Mouse (Mus musculus): ENCODE measurements around the gene Chrm1.
A peak's percentile ranks its signal among the peaks of the same experiment; 100 is the strongest.

The Chrm1 gene

DNA sequence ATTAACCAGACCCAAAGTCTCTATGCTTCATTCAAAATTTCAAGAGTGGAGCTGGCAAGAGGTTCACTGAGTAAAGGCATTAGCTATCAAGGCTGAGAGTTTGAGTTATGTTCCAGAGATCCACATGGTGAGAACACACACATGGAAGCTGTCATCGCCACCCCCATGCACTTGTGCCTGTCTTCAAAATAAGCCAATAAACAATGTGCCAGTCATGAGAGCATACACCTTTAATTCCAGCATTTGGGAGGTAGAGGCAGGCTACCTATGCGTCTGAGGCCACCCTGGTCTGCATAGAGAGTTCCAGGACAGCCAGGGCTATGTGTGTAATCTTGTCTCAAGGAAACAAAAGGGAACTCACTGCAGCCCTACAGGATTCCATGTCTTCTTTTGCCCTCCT is 20.0 kb downstream of the Chrm1 start:
- no peak for DNase-seq (ENCODE audit: low spot score in 2 of 2)

DNA sequence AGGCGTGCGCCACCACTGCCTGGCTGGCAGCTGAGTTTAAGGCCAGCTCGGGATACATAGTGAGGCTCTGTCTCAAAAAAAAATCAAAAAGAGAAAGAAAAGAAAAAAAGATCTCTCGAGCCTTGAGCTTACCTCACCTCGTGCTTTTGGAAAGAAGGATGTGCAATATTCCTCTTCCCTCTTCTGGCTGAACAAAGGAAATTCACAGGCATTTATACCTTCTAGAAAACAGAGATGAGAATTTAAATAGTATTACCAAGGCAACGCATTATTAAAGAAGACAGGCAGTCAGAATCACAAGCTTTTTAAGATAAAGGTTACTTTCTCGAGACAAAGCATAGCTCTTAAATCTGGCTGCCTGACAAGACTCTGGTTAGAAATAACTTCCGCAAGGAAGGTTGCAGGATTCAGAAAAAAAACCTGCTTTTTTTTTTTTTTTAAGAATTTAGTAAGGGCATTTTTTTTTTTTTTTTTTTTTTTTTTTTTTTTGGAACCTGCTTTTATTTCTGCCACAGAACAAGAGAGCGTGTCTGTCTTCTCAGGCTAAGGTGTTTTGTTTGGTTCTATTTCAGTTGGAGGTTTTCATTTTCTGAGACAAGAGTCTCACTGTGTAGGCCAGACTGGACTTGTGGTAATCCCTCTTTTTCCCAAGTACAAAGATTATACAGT is 28.4 kb downstream of the Chrm1 start:
- no peak for DNase-seq (ENCODE audit: low spot score in 2 of 2)

DNA sequence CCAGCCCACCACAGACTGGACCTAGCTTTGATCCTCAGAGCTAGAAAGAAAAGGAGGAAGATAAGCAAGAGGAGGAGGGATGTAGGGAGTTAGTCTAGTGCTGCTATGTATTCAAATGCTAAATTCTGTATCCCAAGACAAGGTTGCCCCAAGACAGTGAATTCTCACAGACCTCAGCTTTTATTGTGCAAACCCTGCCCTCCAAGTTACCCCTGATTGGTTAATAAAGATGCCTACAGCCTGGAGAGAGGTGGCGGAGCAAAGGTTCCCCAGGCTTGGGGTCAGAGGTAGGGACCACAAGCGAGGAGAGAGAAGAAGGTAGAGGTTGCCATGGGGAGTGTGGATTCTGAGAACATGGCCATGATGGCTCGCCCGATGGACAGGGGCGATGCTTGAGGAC is 29.2 kb downstream of the Chrm1 start:
- DNase-seq (ENCODE audit: low spot score in 2 of 2): no peak

DNA sequence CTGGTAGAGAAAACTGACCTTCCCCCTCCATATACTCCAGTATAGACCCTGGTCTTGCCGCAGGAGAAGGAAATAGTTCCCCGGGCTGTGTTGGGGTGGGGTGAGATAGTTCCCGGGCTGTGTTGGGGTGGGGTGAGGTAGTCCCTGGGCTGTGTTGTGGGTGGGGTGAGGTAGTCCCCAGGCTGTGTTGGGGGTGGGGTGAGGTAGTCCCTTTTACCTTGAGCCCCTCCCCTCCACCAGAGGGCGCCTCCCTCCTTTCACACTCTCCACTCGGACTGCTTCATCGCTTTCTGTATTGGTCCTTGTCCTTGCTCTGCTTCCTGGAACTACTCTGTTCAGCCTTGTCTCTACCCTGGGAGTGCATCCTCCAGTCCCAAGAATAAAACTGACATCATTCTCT is 31.7 kb downstream of the Chrm1 start:
- no peak for DNase-seq (ENCODE audit: low spot score in 2 of 2)

DNA sequence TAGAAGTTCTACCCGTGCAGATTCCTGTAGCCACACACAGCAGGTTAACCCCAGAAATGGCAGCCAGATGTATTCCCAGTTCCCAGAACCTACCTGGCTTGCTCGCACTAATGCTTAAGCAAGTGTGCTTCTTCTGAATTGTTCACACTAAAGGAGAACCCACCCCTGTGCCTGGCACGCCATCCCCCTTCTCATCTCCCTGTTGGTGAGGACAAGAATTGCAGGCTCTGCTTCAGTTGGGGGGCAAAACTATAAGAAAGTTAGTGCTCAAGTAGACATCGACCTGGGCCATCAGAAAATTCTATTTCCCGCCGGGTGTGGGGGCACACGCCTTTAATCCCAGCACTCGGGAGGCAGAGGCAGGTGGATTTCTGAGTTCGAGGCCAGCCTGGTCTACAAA is 36.1 kb downstream of the Chrm1 start:
- DNase-seq (ENCODE audit: low spot score in 2 of 2): no peak

DNA sequence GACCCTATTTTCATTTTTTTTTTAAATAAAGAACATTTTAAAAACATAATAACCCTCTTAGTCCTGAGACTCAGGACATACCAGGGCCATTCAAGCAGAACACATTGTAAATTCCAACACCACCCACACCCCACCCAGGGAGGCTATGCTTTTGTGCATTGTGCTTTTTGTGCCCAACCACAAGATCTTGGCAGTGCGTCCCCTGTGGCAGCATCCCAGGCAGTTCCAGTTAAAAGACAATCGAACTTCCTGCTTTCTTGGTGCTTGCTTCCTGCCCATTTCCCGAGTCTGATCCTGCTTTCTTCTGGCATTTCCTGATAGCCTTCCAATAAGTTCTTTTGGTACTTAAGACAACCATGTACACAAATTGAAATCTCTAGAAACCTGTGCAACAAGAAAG is 38.9 kb downstream of the Chrm1 start:
- DNase-seq (ENCODE audit: low spot score in 2 of 2): no peak

DNA sequence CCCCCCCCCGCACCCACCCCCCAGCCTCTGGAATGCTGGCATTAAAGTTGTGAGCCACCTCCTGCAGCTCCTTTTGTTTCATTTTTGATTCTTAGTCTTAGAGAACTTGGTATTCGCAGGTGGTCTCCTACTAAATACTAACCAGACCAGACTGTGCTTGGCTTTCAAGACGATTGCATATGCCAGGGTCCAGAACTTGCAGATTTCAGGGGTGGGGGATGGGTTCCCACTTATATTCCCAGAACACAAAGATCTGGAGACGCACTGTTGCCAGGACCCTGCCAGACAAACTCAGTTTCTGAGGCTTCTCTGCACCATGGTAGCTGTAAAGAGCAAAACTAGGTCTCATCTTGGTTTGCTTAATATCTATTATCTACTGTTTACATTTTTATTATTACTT is 40.0 kb downstream of the Chrm1 start:
- no peak for DNase-seq (ENCODE audit: low spot score in 2 of 2)

DNA sequence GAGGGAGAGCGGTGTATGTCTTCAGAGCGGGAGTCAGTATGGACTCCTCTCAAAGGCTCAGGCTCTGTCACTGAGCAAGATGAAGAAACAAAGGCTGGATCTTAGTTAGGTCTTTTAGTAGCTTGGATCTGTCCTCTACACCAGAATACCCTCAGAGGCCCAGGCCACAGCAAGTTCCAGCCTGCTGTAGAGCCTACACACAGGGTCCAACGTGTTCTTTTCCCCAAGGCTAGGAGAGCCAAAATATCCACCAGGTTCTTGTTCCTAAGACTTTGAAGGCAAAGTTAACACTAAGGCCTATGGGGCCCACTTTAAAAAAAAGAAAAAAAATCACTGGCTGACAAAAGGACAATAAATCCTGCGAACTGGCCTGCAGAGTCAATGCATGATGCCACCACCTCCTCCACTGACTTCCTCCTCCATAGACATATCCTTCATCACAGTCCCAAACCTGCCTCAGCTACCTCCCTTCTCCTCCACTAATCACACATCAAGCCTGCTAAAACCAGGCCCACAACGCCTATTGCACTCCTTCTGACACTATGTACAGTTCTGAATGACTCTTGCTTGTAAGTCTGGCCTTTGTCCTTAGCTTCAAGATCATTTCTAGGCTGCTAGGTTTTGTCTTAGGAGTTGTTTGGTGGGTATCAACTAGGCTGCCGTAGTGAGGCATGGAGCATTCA is 41.6 kb downstream of the Chrm1 start:
- DNase-seq (ENCODE audit: low spot score in 2 of 2): no peak

DNA sequence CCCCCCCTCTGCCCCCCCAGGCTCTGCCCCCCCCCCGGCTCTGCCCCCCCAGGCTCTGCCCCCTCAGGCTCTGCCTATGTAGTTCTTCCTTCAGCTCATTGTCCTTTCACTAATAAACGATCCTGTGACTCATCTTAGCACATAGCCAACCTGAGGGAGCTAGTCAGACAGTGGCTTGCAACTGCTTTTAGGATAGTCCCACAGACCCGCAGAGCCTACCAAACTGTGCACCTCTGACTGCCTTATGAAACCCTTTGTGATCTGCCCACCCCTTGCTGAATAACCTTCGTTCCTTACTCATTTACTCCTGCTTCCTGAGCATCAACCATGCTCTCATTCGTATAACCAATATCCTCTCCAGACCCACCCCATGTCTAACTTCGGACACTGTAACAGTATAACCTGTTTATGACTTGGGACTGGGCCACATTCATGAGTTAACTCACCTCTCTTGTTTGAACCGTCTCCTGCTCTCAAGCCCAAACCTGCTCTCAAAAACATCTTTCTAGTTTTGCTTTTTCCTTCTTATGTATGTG is 42.6 kb downstream of the Chrm1 start:
- no peak for DNase-seq (ENCODE audit: low spot score in 2 of 2)

DNA sequence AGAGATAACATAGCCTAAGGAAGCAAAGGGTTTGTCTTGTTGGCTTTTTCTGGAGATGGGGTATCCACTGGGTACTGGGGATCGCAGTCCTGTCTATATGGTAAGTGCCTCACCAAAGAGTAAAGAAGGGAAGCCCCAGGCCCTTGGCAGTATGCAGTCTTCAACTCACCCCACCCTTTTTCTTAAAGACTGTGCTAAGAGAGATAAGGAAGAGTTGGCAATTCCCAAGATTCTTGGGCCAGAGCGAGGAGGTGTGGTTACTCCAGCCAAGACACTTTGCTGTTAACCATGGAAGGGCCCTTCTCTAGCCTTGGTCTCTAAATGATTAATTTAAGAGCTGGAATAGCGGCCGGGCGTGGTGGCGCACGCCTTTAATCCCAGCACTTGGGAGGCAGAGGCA is 43.3 kb downstream of the Chrm1 start:
- no peak for DNase-seq (ENCODE audit: low spot score in 2 of 2)

DNA sequence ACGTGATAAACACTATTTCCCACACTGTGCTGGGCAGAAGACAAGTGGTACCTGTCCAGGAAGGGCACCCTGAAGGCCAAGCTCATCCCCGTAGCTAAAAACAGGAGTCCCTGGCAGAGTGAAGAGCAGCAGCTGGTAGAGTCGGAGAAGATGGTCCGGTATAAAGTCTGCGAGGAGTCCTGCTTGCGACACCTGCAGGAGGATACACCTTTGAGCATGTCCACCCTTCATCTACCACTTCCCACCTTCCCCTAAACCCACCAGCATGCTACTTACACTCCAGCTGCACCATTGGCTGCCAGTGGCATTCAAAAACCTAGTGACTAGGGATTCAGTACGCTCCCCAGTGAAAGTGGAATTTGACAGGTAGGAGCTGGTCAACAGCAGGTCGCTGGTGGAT is 45.4 kb downstream of the Chrm1 start:
- no peak for DNase-seq (ENCODE audit: low spot score in 2 of 2)

DNA sequence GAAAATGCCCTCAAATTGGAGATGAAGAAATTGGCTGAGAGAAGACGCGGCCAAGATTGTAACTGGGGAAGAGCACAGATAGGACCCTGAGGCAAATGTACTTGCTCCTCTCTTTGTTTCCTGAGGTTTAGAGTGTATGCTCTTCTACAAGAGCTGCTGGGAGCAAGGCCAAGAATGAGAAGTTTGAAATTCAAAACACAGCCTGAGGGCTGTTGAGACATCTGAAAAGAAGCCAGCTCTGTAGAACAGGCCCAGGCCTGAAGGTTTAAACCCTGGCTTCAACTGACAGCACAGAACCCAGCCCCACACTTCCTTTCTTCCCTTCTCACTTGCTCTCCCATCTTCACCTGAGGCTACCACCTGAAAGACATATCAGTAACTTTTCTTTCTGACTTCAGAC is 46.5 kb downstream of the Chrm1 start:
- no peak for DNase-seq (ENCODE audit: low spot score in 2 of 2)

DNA sequence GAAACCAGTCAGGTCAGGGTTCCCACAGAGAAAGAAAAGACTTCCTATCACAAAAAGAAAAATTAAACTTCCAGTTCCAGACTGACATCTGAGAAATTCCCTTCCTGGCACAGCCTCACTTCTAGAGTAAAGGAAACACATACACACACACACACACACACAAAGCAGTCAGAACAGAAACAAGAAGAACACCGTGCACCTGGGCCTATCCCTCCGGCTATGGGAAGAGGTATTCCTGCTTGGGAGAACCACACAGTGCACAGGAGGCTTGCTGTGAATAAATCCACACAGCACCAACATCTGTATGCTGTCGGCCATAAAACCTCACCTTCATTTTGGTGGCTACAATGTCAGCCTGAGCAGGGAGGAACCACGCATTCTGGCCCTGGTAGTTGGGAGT is 47.9 kb downstream of the Chrm1 start:
- no peak for DNase-seq (ENCODE audit: low spot score in 2 of 2)

DNA sequence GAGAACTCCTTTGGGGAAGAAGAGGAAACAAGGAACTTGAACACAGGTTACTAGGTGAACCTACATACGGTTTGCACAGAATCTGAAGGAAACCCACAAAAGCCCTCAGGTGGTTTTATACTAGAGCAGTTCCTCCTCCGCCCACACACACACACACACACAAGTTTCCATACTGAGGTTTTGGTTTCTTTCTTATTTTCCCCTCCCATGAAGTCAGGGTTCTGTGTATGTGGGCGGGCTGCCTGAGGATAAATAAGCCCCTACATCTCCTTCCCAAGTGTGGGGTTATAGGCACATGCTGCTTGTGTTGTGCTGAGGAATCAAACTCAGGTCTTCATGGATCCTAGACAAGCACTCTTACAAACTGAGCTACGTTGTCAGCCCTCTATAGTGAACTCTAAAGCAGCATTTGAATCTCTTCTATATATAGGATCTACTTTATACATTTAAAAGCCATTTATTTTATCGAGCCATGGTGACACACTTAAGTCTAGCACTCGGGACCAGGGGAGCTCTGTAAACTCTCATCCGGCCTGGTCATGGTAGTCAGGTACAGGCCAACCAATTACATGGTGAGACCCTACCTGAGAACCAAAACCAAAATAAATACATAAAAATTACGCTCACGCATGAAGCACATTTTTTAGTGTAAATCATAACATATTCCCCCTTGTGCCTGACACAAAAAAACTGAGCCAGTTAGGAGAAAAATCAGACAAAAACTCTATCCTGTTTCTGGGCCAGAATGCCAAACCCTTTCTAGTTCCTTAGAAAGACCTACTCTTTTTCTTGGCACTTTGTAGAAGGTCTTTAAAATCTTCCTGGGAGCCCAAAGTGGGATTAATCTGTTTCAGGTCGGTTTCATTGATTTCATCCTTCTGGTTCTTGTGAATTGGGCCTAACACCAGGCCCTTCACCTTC is 48.6 kb downstream of the Chrm1 start:
- DNase-seq (ENCODE audit: low spot score in 2 of 2): no peak

DNA sequence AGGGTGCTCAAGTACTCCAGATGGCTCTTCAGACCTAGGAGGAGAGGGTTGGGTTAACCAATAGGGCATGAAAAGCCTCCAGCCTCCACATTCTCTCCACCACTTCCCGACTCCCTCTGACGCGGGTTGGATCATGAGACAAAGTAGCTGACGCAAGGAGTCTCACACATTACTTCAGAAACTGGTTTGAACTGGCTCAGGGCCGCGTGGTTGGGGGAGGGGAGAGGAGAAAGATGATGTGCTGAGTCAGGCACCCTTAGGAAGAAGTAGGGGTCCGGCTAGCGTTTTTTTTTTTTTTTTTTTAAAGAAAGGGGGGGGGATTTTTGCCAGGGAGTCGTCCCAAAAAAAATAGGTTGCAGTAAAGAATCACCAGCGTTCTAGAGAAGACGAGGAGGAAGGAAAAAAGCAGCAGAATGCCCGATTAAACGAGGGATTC is 49.3 kb downstream of the Chrm1 start:
- DNase-seq (ENCODE audit: low spot score in 2 of 2): peak; percentile 60 to 80

DNA sequence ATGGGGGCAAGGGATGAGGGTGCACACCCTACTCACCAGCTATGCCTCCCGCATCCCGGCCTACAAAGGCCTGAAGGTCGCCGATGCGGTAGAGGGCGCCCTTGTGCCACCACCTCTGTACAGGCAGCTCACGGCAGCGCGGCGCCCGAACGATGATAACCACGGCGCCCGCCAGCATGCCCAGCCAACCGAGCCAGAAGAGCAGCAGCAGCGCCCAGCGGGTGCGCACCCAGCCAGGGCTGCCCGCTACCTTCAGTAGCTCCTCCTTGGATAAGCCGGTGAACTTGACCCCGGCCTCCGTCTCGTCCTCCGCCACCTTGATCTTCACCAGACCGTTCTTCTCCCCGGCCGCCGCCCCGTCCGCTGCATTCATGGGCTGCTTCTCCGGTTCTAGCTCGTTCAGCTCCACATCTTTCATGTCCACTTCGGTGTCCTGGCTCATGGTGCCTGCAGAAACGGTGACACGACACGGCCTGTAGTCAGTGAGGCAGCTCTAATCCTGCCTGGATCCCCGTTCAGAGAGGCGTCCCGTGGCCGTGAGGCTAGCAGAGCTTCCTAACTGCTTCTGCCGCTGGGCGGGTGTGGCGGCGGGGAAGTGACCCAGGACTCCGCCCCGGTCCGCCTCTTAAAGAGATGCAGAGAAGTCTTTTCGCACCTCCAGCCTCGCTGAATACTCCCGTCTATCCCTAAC is 49.9 kb downstream of the Chrm1 start:
- peak; percentile 87 to 93 for DNase-seq (ENCODE audit: low spot score in 2 of 2)

DNA sequence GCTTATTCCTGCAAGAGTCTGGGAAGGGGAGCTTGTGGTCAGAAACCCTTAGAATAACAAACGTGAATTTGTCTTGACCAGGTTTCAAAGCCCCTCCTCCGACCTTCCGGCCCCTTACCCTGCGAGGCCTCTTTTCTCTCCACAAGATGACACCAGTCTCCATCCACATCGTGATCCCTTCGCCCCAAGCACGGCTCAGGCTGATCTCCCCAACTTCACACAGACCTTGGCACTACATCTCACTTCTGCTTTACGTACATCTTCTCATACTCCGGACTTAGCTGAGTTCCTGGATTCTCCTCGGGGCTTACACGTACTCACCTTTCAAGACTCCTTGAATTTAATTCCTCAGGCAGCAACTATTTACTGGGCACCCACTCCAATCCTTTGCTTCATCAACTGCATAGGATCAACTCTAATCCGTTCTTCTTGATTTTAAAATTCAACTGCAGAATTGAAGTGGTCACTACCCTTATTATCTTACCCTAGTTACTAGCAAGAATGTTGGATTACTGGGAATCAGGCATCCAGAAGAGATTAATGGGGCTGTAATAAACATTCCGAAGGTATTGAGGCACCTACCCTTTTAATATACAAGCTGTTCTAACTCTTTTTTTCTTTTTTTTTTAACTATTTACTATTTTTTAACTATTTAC is 50.5 kb downstream of the Chrm1 start:
- DNase-seq (ENCODE audit: low spot score in 2 of 2): no peak

DNA sequence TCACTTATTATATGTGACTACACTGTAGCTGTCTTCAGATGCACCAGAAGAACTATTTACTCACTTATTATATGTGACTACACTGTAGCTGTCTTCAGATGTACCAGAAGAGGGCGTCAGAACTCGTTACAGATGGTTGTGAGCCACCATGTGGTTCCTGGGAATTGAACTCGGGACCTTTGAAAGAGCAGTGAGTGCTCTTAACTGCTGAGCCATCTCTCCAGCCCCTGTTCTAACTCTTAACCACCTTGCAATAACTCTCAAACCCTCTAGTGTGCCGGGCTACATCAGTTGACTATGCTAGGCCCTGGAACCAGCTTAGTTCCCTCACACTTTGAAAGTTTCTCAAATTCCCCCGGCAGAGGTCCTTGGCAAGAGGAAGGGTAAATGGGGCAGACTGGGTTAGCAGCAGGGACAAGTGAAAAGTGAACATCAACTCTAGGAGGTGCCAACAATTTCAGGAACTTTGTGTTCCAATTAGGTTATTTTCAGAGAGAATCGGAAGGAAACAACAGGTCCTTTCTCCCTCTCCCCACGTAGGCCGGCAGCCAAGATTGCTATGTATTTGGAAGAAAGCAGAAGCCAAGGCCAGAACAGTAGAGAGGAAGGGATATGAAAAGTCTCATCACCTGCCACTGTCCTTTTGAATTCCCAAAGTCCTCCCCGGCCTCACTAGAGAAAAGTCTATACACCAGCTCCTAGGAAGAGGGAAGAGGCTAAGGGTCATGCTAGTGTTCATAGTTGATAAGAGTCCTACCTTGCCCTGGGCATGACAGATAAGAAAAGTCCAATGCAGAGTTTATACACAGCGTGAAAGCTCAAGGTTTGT is 51.3 kb downstream of the Chrm1 start:
- no peak for DNase-seq (ENCODE audit: low spot score in 2 of 2)

DNA sequence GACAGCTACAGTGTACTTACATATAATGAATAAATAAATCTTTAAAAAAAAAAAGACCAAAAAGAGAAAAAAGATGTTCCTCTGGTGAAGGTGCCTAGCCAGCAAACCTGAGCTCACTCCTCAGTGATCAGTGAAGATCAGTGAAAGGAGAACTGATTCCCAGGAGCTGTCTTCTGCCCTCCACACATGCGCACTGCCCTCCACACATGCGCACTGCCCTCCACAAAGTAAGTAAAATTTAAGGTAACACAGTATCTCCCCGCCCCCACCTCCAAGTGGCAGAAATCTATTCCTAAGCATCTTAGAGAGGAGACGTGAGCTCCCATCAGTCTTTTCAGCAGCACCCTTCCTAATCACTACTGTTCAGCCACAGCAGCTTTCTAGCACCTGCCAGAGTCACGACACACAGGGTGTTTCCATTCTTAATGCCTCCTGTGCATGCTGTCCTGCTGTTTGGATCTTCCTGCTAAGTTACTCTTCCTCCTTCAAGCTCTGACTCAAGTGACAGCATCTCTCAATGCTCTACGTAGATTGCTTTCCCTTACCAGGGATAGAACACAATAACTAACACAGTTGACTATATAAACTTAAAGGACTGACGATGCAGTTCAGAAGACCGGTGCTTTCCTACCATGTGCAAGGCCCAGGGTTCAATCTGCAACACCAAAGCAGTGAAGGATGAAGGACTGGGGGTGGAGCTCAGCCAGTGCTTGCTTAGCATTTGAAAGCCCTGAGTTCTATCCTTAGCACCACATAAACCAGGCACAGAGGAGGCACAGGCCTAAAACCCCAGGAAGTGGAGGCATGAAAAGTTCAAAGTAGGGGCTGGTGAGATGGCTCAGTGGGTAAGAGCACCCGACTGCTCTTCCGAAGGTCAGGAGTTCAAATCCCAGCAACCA is 52.5 kb downstream of the Chrm1 start:
- no peak for DNase-seq (ENCODE audit: low spot score in 2 of 2)
